Mouse (Mus musculus) cerebellum, adult 11-12 months (tissue): ENCODE data around the gene Fgfr2.
A peak's percentile ranks its signal among the peaks of the same experiment; 100 is the strongest.

Experiments
- DNase-seq: peaks from one replicate; pipeline ENCODE4 v3.0.0; 2022

Gene Fgfr2

DNA sequence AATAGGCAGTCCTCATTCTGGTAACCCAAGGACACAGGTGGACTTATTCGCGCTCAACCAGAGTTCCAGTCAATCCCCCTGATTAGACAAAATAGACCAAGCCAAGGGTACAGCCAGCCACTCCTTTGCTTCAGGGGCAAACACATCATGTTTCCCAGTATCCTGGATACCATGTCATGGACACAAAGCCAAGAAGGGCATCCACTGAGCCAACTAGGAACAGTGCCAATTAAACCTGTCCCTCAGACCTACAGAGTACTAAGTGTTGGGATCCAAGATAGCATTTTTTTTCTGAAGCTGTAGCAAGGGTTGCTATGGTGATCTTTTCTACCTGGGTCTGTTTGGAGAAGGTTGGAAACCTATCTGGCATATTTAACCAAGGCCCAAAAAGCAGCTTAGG, 929.5 kb downstream of the Fgfr2 start:
- no peak for DNase-seq

DNA sequence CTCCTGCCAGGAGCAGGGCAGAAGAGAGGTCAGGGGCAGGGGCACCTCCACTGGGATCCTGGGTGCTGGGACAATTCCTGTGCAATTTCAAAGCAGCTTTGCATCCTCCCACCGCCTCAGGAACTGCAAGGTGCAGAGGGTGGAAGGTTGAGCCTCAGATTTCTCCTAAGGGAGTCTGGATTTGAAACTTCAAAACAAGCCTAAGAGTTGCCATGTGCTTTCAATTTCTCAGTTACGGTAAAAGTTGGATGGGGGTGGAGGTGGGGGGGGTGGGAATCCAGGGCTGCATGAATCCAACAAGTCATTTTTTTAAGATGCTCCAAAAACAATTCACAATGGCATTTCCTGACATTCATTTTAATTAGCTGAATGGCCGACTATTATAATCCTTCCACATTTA, 935.7 kb downstream of the Fgfr2 start:
- DNase-seq = no peak

DNA sequence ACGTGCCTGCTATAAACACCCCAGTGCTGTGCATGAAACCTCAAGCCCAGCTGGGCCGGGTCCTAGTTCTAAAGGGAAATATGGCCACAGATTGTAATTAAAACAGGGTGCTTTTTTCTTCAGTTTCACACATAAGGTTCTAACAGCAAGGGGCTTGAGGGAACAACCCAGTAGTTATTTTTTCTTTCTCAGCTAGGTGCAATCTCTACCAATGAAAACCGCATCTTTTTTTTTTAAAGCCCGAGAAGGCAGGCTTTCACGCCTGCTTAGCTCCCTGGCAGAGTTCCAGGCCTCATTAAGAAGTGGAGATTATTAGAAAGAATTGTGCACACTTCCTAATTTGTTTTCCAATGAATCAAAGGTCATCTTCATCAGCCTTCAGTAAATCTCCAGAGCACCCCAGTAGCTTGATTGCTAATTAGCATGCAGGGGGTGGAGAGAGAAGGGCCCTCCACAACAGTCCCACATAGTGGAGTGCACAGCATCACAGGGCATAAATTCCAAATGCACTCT, 939.2 kb downstream of the Fgfr2 start:
- no peak for DNase-seq

DNA sequence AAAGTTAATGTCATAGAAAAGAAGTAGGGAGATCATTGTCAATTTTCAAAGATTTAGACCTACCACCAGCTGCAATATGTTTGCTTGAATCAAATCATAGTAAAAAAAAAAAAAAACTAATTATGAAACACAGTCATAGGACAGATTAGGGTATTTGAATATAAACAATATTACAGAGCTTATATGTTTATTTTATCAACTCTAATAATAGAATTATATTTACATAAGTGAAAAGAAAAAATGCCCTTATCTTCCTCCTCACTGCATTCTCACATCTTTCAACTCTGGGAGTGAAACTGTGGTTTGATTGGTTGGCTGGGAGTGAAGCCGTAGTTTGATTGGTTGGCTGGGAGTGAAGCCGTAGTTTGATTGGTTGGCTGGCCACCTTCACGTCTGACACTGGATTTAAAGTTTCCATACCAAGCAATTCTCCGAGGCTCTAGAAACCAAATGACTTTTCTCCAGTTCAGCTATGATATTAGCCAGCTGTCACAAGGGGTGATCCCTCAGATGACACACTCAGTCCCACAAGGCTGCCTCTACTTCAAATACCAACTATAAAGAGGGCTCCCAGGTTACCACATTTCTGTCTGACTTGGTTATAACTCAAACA, 941.5 kb downstream of the Fgfr2 start:
- no peak for DNase-seq

DNA sequence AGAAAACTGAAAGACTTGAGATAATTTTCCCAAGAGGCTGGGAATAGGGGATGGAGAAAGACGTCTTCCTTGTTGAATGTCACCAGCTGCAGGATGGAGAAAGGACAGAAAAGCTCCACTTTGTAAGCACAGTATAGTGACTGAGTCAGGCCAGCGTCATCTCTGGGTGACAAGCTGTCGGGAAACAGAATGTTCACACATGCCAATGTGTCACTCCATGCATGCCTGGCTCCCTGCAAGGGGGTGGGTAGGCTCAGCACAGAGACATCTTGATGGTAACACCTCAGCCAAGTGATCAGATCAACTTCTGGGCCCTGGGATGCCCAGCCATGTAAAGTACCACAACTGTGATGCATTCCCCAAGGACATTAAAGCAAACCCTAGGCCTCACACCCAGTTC, 942.1 kb downstream of the Fgfr2 start:
- DNase-seq = no peak

DNA sequence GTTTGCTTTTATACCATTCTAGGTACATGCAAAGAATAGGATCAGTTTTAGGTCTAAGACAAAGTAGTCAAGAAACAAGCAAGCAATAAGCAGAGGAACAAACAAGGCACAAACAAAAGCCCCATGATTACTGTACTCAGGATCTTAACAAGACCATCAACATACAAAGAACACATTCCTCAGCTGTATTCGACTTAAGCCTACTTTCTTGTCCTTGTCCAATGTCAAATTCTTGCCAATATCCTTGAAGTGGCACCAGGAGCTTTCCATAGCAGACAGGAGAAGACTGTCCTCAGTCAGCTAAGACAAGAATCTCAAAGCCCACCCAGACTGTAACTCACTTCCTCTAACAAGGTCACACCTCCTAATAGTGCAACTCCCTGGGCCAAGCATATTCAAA, 944.1 kb downstream of the Fgfr2 start:
- no peak for DNase-seq

DNA sequence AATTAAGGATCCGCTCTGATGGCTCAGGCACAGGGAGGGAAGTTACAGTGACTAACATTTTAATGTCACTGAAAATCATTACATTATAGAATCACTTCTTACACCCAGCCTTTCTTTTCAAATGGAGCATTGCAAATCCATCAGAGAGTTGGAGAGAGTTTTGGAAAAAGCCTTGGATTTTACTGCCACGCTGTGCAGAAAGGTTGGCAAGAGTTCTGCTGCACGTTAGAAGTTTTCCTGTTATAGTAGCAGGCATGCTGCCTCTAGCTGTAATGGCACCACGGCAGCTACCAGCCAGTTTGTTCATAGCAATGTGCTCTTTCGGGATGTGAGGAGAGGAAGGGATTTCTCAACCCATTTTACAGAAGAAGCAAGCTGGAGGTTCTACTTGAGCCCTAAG, 948.4 kb downstream of the Fgfr2 start:
- DNase-seq = no peak

DNA sequence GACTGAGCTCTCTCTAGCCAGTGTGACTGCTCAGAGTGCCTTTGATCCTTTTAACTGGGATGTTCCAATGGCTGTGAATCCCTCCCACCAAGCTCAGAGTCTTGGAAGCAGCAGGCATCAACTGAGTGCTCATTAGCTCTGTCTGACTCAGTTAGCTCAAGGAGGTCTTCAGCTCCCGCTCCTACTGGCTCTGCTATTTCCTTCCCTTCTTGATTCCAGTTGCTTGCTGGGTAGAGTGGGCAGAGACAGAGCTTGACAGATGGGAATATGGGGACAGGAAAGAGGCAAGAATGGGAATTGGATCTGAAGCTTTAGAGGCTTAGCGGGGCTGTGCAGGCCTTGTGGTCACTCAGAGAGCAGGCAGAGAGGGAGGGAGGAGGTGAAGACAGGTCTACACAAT, 948.9 kb downstream of the Fgfr2 start:
- DNase-seq = no peak

DNA sequence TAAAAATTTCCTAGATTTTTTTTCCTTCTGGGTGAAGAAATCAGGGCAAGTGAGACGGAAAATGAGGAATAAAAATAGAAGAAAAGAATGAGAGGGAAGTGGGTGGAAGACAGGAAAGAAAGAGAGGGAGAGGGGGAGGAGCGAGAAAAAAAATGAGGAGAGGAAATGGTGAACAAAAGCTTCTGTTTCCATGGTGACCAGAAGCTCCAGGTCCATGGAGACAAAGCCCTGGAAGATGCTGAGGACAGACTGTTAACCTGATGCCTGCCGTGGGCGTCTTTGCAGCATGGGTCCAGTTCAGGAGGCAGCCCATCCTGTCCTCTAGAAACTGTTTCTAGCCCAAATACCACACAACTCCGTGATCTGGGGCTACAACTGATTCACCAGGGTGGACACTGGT, 950.9 kb downstream of the Fgfr2 start:
- no peak for DNase-seq

DNA sequence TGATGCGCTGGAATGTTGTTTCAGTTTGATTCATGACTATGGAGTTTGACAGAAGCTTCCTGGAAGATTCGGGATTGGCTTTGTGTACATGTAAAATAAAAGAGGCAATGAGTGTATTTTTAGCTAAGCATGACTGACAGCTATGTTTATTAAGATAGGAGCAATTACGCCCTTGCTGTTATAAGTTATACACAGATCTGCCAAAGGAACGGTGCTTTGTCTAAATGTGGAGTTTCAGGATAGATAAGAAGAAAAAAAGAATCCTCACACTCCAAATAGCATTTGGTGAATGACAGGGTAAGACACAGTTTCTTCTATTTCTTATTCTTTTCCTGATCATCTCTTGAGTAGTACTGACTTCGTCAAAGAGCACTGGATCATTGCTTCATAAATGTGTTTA, 951.4 kb downstream of the Fgfr2 start:
- DNase-seq = no peak

DNA sequence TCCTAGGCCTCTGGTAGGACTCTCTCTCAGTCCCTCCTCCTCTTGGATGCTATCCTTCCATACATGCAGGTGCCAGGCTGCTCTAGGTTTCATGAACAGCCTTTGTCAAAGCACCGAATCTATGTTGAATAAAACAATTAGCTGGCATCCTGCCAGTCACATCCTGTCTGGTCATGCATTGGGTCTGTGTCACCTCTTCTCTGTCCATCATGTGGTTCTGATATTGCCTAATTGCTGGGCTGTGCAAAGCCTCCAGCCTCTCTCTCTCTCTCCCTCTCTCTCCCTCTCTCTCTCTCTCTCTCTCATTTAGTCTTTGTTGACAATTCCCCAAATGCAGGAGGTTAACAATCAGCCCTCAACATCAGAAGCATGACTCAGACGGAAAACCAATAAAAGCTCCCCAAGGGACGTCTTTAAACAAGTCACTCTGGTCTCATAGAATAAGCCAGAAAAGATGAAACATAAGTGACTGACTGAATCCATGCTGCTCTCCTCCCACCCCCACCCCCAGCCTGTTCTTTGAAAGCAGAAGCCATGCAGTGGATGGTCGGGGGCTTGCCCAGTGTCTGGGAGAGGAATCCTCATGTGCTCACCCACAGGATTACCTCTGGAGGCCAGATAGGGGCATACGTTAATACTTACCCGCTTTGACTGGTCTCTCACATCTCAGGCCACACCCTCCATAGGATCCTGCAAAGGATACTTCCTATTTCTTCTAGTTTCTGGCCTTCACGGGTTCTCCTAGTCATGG, 953.6 kb downstream of the Fgfr2 start:
- DNase-seq = no peak

DNA sequence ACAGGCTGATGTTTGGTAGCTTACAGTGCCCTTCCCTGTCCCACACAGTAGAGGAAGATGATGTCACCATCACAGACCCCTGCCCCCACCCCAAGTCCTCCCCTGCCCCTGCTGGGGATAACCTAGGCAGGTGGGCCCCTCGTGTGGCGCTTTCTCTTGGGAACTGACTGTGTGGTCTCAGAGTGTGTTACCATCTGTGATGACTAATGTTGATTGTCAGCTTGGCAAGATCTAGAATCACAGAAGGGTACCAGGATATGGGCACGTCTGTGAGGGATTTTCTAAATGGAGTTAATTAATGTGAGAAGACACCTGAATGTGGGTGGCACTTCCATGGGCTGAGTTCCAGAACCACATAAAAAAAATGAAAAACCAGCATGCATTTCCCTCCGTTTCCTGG, 955.9 kb downstream of the Fgfr2 start:
- DNase-seq = no peak

DNA sequence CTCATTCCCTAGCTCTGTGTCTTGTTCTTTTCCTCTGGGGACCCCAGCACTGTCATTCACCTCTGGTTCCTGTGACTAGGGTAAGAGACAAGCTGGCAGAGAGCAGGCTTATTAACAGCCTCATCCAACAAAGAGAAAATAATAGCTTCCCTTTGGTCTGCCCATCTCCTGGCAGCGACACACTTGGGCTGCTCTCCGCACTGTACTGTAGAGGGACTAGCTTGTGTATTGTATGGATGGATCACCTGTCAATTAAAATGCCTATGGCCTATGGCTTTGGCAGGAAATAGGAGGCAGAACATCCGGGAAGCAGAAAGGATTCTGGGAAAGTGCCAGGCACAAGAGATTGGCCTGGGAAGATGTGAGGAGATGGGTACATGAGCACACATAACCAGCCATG, 960.9 kb downstream of the Fgfr2 start:
- DNase-seq = no peak

DNA sequence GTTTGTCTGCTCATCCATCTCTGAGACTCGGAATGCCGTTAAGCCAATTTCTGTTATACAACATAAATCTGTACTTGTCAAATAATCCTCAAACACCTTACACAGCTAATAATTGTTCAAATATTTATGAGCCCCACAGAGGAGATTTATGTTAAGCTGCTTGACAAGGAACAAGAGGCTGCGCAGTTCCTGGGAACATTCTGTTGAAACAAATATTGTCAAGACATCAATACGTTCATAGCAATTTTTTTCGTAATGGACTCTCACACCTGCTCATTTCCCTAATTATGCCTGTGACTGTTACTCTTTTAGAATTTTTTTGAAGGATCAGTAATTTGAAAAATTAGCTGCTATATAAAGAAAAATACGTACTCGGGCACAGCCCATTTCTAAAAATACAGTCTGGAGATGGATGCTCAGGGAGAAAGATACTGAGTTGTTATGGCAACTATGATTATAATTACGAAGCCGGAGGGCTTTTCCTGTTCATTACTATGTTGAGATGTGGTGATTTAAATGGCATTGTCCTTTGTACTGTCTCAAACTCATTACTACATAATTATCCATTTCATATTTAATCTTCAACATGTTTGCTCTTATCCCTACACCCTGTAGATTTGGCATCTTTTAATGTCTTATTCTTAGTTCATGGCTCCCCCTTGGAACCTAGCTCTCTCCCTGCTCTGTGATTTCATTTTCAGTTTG, 964.7 kb downstream of the Fgfr2 start:
- no peak for DNase-seq

DNA sequence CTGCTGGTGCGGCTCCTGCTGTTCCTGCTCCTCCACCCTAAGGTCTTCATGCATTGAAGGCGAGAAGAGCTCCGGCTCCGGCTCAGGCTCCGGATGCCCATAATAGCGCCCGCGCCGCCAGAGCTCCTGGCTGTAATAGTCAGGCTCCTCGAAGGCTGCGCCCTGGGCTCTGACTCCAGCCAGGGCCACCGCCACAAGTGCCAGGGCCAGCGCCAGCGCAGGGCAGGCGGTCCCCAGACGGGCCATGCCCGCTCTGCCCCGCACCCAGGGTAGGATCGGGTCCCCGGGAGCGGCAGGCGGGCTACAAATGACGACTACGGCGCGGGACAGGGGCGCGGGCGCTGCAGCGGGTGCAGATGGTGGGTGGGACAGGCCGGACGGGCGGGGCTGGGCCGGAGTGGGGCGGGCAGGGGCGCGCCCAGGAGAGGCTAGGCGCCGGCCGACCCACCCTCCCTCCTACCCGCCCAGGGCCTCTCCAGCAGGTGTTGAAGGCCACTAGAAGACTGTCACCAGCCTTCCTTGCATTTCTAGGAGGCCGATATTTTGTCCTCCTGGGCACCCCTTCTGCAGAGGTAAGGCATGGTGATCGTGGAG, 968.7 kb downstream of the Fgfr2 start, which contains the start of gene Cpxm2:
Gene Cpxm2 (minus strand): TSS at position 372 of the 594 bp plus-strand sequence.
- DNase-seq = no peak

DNA sequence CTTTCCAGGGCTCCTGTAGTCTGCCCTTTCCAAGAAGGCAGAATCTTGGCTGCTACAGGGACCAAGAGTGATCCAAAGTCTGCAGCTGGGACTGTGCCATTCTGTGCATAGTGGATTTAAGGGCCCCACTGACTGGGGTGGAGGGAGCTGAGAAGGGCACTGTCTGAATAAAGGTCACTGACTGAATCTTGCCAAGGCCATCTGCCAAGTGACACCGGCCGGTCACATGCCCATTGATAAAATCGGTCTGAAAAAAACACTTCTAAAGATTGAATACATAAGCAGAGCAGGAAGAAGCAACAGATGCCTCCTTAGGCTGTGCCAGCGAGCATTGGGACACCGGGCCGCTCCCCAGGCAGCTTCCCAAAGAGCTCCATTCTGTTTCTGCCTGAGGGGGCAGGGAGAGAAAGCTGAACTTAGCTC, 969.4 kb downstream of the Fgfr2 start:
- peak; percentile 4 for DNase-seq

DNA sequence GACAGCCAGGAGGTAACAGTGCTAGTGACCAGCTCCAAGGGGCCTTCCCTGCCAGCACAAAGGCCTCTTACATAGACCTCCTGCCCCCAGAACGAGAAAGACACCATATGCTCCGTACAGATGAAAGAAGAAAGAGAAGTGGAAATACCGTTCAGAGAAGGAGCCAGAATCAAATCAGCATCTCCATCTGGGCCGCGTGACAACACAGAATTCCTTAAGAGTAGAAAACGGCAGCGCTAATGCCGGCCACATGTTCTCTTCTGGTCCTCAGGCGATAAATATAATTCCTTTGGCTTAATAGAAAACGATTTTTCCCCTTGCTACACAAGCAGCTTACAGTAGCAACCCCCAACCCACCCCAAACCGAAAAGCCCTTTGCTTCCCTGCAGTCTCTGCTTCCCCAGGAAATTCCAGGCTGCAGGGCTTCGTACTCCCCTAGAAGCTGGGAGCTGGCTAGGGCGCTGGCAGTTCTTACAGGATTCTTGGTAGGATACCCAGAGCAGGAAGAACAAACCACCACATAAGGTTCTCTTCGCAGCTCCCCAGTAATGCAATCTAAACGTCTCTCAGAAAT, 977.8 kb downstream of the Fgfr2 start:
- DNase-seq = no peak

DNA sequence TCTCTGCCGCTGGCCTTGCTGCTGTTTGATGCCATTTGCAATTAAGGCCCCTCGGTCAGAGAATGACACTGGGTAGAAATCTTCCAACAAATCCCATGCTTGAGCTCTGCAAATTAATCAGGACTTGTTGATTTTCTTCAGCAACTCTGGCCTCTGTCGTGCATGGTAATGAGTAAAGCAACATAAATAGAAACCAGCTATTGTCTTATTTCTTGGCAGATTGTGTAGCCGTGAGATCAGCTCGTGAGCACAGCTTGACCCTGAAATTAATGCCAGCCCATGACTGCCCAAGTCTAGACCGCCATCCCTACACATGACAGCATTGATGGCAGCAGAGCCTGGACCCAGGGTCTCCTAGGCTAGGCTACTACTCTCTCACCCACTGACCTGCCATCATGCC, 994.5 kb downstream of the Fgfr2 start:
- no peak for DNase-seq

DNA sequence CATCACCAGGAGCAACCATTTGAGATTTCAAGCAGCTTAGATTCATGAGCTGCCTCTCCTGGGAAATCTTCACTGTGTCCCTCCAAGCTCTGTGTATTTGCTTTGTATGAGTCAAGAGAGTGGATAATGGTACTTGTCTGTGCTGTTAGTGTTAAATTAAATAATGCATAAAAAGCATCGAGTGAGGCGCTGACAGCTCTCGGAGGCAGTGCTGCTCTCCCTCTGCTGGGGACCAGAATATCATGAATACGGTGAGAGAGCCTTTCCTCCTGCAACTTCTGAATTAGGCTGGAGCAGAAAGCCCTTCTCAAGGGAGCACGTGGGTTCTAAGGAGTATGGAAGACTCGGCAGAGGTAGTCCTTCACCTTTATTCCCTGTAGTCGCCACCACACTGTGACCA, 998.2 kb downstream of the Fgfr2 start:
- DNase-seq = no peak

DNA sequence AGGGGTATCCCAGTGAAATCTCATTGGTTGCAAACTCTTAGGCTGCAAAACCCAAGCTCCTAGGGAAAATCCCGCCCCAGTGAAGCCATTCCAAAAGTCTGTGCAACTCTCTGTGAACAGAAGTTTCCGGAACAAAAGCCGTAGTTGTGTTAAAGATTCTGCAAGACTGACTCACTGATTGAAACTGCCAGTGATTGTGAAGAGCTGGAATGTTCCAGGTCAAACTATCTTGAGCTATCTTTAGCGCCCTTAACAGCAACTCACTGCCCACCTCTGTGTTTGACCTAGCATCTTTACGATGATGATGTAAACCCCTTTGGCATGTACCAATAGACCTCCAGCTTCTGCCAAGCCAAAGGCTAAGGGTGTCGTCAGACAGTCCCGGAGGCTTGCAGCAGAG, 999.9 kb downstream of the Fgfr2 start:
- DNase-seq = no peak

DNA sequence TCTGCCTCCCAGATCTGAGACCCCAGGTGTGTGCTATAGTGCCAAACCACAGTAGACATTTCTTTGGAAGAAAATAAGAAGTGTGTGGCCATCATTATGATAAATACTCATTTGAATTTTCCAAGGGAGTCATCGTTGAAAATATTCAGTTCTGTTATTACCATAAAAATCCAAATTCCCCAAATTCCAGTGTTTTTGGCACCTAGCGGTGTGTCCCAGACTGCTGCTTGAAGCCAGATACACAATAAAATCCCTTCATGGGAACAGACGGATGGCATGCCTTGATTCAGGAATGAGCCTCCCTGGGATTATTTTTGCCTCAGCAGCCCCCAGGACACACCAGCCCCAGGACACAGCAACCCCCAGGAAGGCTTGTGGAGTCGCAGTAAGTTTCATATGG, 1003.3 kb downstream of the Fgfr2 start:
- no peak for DNase-seq

DNA sequence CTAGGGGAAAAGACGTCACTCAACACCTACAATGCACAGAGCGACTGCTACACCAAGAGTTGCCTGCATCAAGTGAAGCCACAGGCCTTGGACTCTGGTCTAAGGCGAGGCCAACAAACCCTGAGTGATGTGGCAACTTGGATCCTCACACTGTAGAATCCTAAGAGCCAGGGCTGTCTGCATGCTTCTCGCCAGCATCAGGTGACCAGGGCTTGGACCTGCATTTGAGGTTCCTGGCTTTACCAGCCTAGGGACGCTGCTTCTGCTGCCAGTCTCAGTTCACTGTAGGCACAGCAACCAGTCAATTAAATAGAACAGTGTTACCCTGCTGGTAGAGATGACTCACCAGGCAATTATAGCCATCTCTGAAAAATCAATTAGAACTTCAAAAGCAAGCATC, 1011.4 kb downstream of the Fgfr2 start:
- no peak for DNase-seq

DNA sequence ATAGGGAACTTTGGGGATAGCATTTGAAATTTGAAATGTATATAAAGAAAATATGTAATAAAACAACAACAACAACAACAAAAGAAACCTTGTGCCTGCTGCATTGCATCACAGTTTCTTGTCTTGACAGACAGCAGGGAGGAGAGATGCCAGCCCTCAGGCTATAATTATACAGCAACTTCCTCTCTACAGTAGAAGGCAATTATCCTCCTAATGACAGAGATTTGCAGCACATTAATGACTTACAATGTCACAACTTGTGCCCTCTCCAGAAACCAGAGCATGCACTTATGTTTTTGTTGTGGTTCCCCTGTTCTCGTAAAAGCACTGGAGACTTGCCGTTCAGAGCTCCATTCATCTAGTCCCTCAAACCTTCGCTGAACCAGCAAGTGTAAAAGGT, 1012.8 kb downstream of the Fgfr2 start:
- DNase-seq = no peak
